Mouse (Mus musculus) G1E (cell line): ENCODE measurements around the gene Tmem246.

ENCODE experiments used
- CTCF ChIP-seq: IDR thresholded peaks from 2 replicates; pipeline ENCODE4 v1.5.1; 2012; ENCODE audit warnings: low read depth, low read length, inconsistent platforms, mixed read lengths
- GATA1 ChIP-seq: IDR thresholded peaks from 2 replicates; pipeline ENCODE4 v1.6.1; 2012; ENCODE audit warnings: borderline replicate concordance, low read length, inconsistent platforms, mixed read lengths
- GATA2 ChIP-seq: IDR thresholded peaks from 2 replicates; pipeline ENCODE4 v1.6.1; 2012; ENCODE audit warnings: low read depth, low read length, inconsistent platforms, borderline replicate concordance
- POLR2AphosphoS5 ChIP-seq: IDR thresholded peaks from 2 replicates; pipeline ENCODE4 v1.6.1; 2012; ENCODE audit warnings: low read depth, low read length, inconsistent platforms; ENCODE audit not compliant: insufficient replicate concordance
- TAL1 ChIP-seq: conservative IDR thresholded peaks from 2 replicates; pipeline ENCODE4 v1.6.1; 2012; ENCODE audit warnings: low read depth, low read length, inconsistent platforms, mixed read lengths

GRCm38 (mm10) chr4:49616924-49617323 is 19.2 kb upstream of the Tmem246 start:
- TF ChIP-seq CTCF (no peak), GATA2 (no peak), TAL1 (no peak), GATA1 (no peak), POLR2AphosphoS5 (no peak)
